ENCODE assay signal across 9 mouse cellular contexts in the genomic region with DNA sequence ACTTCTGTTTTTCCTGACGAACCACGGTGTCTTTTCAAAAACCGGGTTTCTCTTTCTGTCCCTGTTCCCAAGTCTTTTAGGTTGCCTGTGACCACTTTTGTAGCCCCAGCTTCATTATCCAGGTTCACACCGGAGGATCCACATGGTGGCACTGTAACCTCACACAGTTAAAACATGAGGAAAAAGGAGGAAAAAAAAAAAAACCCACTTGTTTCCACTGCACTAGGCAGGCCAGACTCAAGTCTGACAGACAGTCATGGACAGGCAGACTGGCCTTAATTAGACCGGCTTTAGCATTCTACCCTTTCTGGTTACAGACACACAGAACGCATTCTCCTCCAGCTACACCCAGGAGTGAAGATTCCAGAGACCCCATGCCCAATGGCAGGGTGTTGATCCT. TPM values are rescaled to one million over a fixed set of nuclear protein-coding genes. Genes with fewer than 3 reads are reported as not detected.
A peak's percentile ranks its signal among the peaks of the same experiment; 100 is the strongest.
DNase-seq lines count a peak whose midpoint lies in the region; ATAC-seq and TF ChIP-seq lines count a peak whose summit lies in the region.
"Had no signal": no experiment of that assay in that cellular context is flagged by ENCODE, and none has a peak within 500 bp of the region (broad histone marks: within the 10 kb centered on the region; RNA-seq: fewer than 3 reads in every experiment).

No protein-coding gene starts in this region.

- H3K9ac ChIP-seq in hindbrain, embryonic 11.5 days (ENCODE audit: low read depth, low read length) = no peak overlapping the region
- H3K9ac ChIP-seq: heart, embryonic 15.5 days had no signal

- ATAC-seq in hindbrain, embryonic 11.5 days (ENCODE audit: low FRiP score) = peak; percentile 54; the same call in 1 of the 2 replicates
- no peak for ATAC-seq in erythroid progenitor cell, adult 5-6 weeks (replicated peaks; ENCODE audit: low FRiP score, poor library complexity, severe bottlenecking)

- H3K27ac ChIP-seq in hindbrain, embryonic 11.5 days (ENCODE audit: low read depth, low read length) = no peak overlapping the region
- H3K27ac ChIP-seq: heart, embryonic 15.5 days had no signal

- 38% methylated on average over 6 of the region's 6 CpGs for WGBS in hindbrain, embryonic 11.5 days

- TF ChIP-seq POLR2A in brain, embryonic 14.5 days (IDR thresholded peaks at IDR 0.05; ENCODE audit: borderline replicate concordance, extremely low read depth, insufficient read depth, insufficient read length, poor library complexity, severe bottlenecking) = no peak

- H3K9me3 ChIP-seq in hindbrain, embryonic 11.5 days (ENCODE audit: control insufficient read depth, low read length) = no peaks in the 10 kb centered on the region
- H3K9me3 ChIP-seq: heart, embryonic 15.5 days had no signal

- H3K4me3 ChIP-seq in hindbrain, embryonic 11.5 days (ENCODE audit: low read depth, low read length) = no peak overlapping the region
- H3K4me3 ChIP-seq: heart, embryonic 15.5 days had no signal

- peak; percentile 73 for DNase-seq in MN1 (ENCODE audit: low spot score)
- DNase-seq in brain, embryonic 14.5 days (ENCODE audit: low read depth) = peak; percentile 90
- peak; percentile 54 for DNase-seq in fibroblast of lung, adult 2 months (ENCODE audit: low read depth)
- peak; percentile 68 for DNase-seq in hindbrain, embryonic 11.5 days (ENCODE audit: low spot score)
- DNase-seq in layer of hippocampus, adult 8-10 months (ENCODE audit: low spot score in 2 of 2) = peak; percentile 34 to 57
- DNase-seq in lung, postnatal 14 days = peak; percentile 72
- DNase-seq in retina, postnatal 7 days (ENCODE audit: low read depth, low spot score) = peak; percentile 50

- no peaks in the 10 kb centered on the region for H3K27me3 ChIP-seq in hindbrain, embryonic 11.5 days (ENCODE audit: control insufficient read depth, insufficient read depth, low read length)
- H3K27me3 ChIP-seq: heart, embryonic 15.5 days had no signal

- no peaks in the 10 kb centered on the region for H3K36me3 ChIP-seq in hindbrain, embryonic 11.5 days (ENCODE audit: control insufficient read depth, insufficient read depth, low read length)
- H3K36me3 ChIP-seq: heart, embryonic 15.5 days had no signal

- H3K4me1 ChIP-seq in hindbrain, embryonic 11.5 days (replicated peaks; ENCODE audit: control insufficient read depth, insufficient read depth, low read length) = no peaks in the 10 kb centered on the region
- H3K4me1 ChIP-seq: heart, embryonic 15.5 days had no signal

- TF ChIP-seq CTCF in brain, embryonic 14.5 days (IDR thresholded peaks at IDR 0.05; ENCODE audit: borderline replicate concordance, extremely low read depth, insufficient read depth, insufficient read length) = peak; percentile 72; the same call in 1 of the 2 replicates

- H3K4me2 ChIP-seq in hindbrain, embryonic 11.5 days (replicated peaks; ENCODE audit: low read depth, low read length) = no peak overlapping the region
- H3K4me2 ChIP-seq: heart, embryonic 15.5 days had no signal

RNA-seq across cellular contexts. Expression of gene Gm5426, which starts 4.2 kb away (rescaled TPM):
- polyA plus RNA-seq in brain, embryonic 14.5 days (2012; rRNA removed) = not detected in 2 replicates
- polyA plus RNA-seq in hindbrain, embryonic 11.5 days (2014; fragmentation: Nextera tagmentation; extraction: Ambion mirVana) = not detected in 2 replicates
- total RNA-seq in layer of hippocampus, adult 8-10 months (2022) = not detected
- total RNA-seq in erythroid progenitor cell, adult 5-6 weeks (2015; ENCODE audit: low replicate concordance) = not detected in 2 replicates
- not detected in 2 replicates for total RNA-seq in erythroid progenitor cell, adult 5-6 weeks (2017; ENCODE audit: low replicate concordance)
- polyA plus RNA-seq: heart, embryonic 15.5 days had no signal
